Mouse (Mus musculus): ENCODE data around the gene Srpk2.
"Not testable (repeated sequence)": the region's sequence is repeated elsewhere in the genome, so short reads cannot be mapped to it uniquely, and the experiment has no call there.

Gene Srpk2

GRCm38 (mm10) chr5:23684517-23684916 lies at the start of gene Srpk2:
Gene Srpk2, minus strand, starts transcription at chr5:23684617.
- DNase-seq (ENCODE audit: extremely low read depth, low read depth), result no peak

- peak; percentile 69 for DNase-seq (ENCODE audit: extremely low read depth, low read depth)
Observed at GRCm38 (mm10) chr5:23721956-23722355, 37.5 kb upstream of the Srpk2 start.

GRCm38 (mm10) chr5:23718881-23719328 lies 34.5 kb upstream of the Srpk2 start:
- no peak for DNase-seq (ENCODE audit: extremely low read depth, low read depth)

- DNase-seq (ENCODE audit: extremely low read depth, low read depth), result no peak
Observed at GRCm38 (mm10) chr5:23718182-23718534, 33.7 kb upstream of the Srpk2 start.

- peak; percentile 32 for DNase-seq (ENCODE audit: extremely low read depth, low read depth)
Observed at GRCm38 (mm10) chr5:23717469-23718181, 33.2 kb upstream of the Srpk2 start.

GRCm38 (mm10) chr5:23713401-23714335 lies 29.3 kb upstream of the Srpk2 start:
- DNase-seq (ENCODE audit: extremely low read depth, low read depth), result peak; percentile 49

GRCm38 (mm10) chr5:23712130-23713001 lies 27.9 kb upstream of the Srpk2 start:
- peak; percentile 58 for DNase-seq (ENCODE audit: extremely low read depth, low read depth)

GRCm38 (mm10) chr5:23711671-23712129 lies 27.3 kb upstream of the Srpk2 start:
- DNase-seq (ENCODE audit: extremely low read depth, low read depth), result not testable (repeated sequence)

GRCm38 (mm10) chr5:23711244-23711643 lies 26.8 kb upstream of the Srpk2 start:
- DNase-seq (ENCODE audit: extremely low read depth, low read depth), result no peak

- no peak for DNase-seq (ENCODE audit: extremely low read depth, low read depth)
Observed at GRCm38 (mm10) chr5:23709661-23710060, 25.2 kb upstream of the Srpk2 start.

GRCm38 (mm10) chr5:23706601-23707597 lies 22.5 kb upstream of the Srpk2 start:
- not testable (repeated sequence) for DNase-seq (ENCODE audit: extremely low read depth, low read depth)

- DNase-seq (ENCODE audit: extremely low read depth, low read depth), result no peak
Observed at GRCm38 (mm10) chr5:23697457-23697856, 13.0 kb upstream of the Srpk2 start.

- DNase-seq (ENCODE audit: extremely low read depth, low read depth), result no peak
Observed at GRCm38 (mm10) chr5:23683431-23683830, 986 bp downstream of the Srpk2 start.

GRCm38 (mm10) chr5:23679006-23679405 lies 5.4 kb downstream of the Srpk2 start:
- no peak for DNase-seq (ENCODE audit: extremely low read depth, low read depth)

GRCm38 (mm10) chr5:23677883-23678282 lies 6.5 kb downstream of the Srpk2 start:
- no peak for DNase-seq (ENCODE audit: extremely low read depth, low read depth)

- DNase-seq (ENCODE audit: extremely low read depth, low read depth), result no peak
Observed at GRCm38 (mm10) chr5:23677072-23677453, 7.4 kb downstream of the Srpk2 start.

- DNase-seq (ENCODE audit: extremely low read depth, low read depth), result peak; percentile 43
Observed at GRCm38 (mm10) chr5:23676156-23677071, 8.0 kb downstream of the Srpk2 start.

GRCm38 (mm10) chr5:23675499-23676155 lies 8.8 kb downstream of the Srpk2 start:
- peak; percentile 30 for DNase-seq (ENCODE audit: extremely low read depth, low read depth)
